Mouse (Mus musculus): Measurements from ENCODE around the gene Rab11fip3.

- no peak; the same call in 1 of the 2 replicates for TF ChIP-seq CTCF (IDR thresholded peaks at IDR 0.05; ENCODE audit: low read depth)
- no peak for TF ChIP-seq EP300 (IDR thresholded peaks at IDR 0.05; ENCODE audit: low read depth)
Observed at GRCm38 (mm10) chr17:25959630-25960467, 109.5 kb downstream of the Rab11fip3 start.
